Mouse (Mus musculus): ENCODE data around the gene Dr1. TPM values are rescaled to one million over a fixed set of nuclear protein-coding genes. Genes with fewer than 3 reads are reported as not detected.

Gene Dr1
- total and polyA plus RNA-seq, 2 experiments = 9.8 to 11.3 TPM

GRCm38 (mm10) chr5:108286957-108287356, 18.3 kb downstream of the Dr1 start:
- Histone ChIP-seq H3K9ac (ENCODE audit: low read depth, low read length) (no peak overlapping the region), H3K4me3 (ENCODE audit: insufficient read depth, low read depth, low read length) (no peak overlapping the region), H3K4me1 (ENCODE audit: control insufficient read depth, insufficient read depth, low read length) (no peaks in the 10 kb centered on the region), H3K79me2 (ENCODE audit: control insufficient read depth, insufficient read depth, low read length) (no peaks in the 10 kb centered on the region), H3K36me3 (ENCODE audit: control insufficient read depth, insufficient read depth, low read length) (no peaks in the 10 kb centered on the region), H3K27ac (replicated peaks; ENCODE audit: insufficient read depth, low read depth, low read length) (no peak overlapping the region), H3K27me3 (ENCODE audit: control insufficient read depth, insufficient read depth, low read length) (no peaks in the 10 kb centered on the region)
- TF ChIP-seq POLR2A (IDR thresholded peaks at IDR 0.05; ENCODE audit: extremely low read depth, insufficient read depth, low read length) (no peak), CTCF (IDR thresholded peaks at IDR 0.05; ENCODE audit: low read depth, low read length) (no peak)
- DNase-seq (ENCODE audit: extremely low read depth, low read depth, low spot score) = no peak
- WGBS = 68% methylated on average over 2 of the region's 2 CpGs

- DNase-seq (ENCODE audit: extremely low read depth, low read depth, low spot score) = no peak
- no peak overlapping the region for H3K27ac ChIP-seq (replicated peaks; ENCODE audit: insufficient read depth, low read depth, low read length)
- H3K4me3 ChIP-seq (ENCODE audit: insufficient read depth, low read depth, low read length) = no peak overlapping the region
- 78% methylated on average over 3 of the region's 3 CpGs for WGBS
- TF ChIP-seq CTCF (IDR thresholded peaks at IDR 0.05; ENCODE audit: low read depth, low read length) (no peak), POLR2A (IDR thresholded peaks at IDR 0.05; ENCODE audit: extremely low read depth, insufficient read depth, low read length) (no peak)
- H3K9ac ChIP-seq (ENCODE audit: low read depth, low read length) = no peak overlapping the region
- no peaks in the 10 kb centered on the region for H3K4me1 ChIP-seq (ENCODE audit: control insufficient read depth, insufficient read depth, low read length)
- H3K36me3 ChIP-seq (ENCODE audit: control insufficient read depth, insufficient read depth, low read length) = no peaks in the 10 kb centered on the region
- H3K79me2 ChIP-seq (ENCODE audit: control insufficient read depth, insufficient read depth, low read length) = no peaks in the 10 kb centered on the region
- no peaks in the 10 kb centered on the region for H3K27me3 ChIP-seq (ENCODE audit: control insufficient read depth, insufficient read depth, low read length)
Measured at GRCm38 (mm10) chr5:108301567-108301966, 32.9 kb downstream of the Dr1 start.

- peak; percentile 80 for DNase-seq (ENCODE audit: extremely low read depth, low read depth, low spot score)
- peaks cover 3% of the 10 kb centered on the region; the same call in 1 of the 2 replicates for H3K79me2 ChIP-seq (ENCODE audit: control insufficient read depth, insufficient read depth, low read length)
- H3K4me1 ChIP-seq (ENCODE audit: control insufficient read depth, insufficient read depth, low read length) = peaks cover 5% of the 10 kb centered on the region
- TF ChIP-seq POLR2A (IDR thresholded peaks at IDR 0.05; ENCODE audit: extremely low read depth, insufficient read depth, low read length) (peak; percentile 46), CTCF (IDR thresholded peaks at IDR 0.05; ENCODE audit: low read depth, low read length) (no peak)
- peak within 1 kb of the TSS; percentile 80 for H3K27ac ChIP-seq (replicated peaks; ENCODE audit: insufficient read depth, low read depth, low read length)
- peak within 1 kb of the TSS; percentile 88 for H3K9ac ChIP-seq (ENCODE audit: low read depth, low read length)
- H3K27me3 ChIP-seq (ENCODE audit: control insufficient read depth, insufficient read depth, low read length) = no peaks in the 10 kb centered on the region
- H3K36me3 ChIP-seq (ENCODE audit: control insufficient read depth, insufficient read depth, low read length) = peaks cover 5% of the 10 kb centered on the region; the same call in 1 of the 2 replicates
- under 1% methylated on average over 57 of the region's 57 CpGs for WGBS
- peak within 1 kb of the TSS; percentile 95 for H3K4me3 ChIP-seq (ENCODE audit: insufficient read depth, low read depth, low read length)
Measured at GRCm38 (mm10) chr5:108312224-108313064, 43.7 kb downstream of the Dr1 start, which contains the start of gene Pigg. Gene Pigg (plus strand): TSS chr5:108312609.

GRCm38 (mm10) chr5:108313065-108313860, 44.6 kb downstream of the Dr1 start:
- WGBS = 5% methylated on average over 16 of the region's 16 CpGs
- H3K9ac ChIP-seq (ENCODE audit: low read depth, low read length) = peak overlapping the region; percentile 88
- H3K27ac ChIP-seq (replicated peaks; ENCODE audit: insufficient read depth, low read depth, low read length) = no peak overlapping the region
- no peak for DNase-seq (ENCODE audit: extremely low read depth, low read depth, low spot score)
- peak overlapping the region; percentile 95 for H3K4me3 ChIP-seq (ENCODE audit: insufficient read depth, low read depth, low read length)
- H3K27me3 ChIP-seq (ENCODE audit: control insufficient read depth, insufficient read depth, low read length) = no peaks in the 10 kb centered on the region
- H3K4me1 ChIP-seq (ENCODE audit: control insufficient read depth, insufficient read depth, low read length) = peaks cover 5% of the 10 kb centered on the region
- H3K79me2 ChIP-seq (ENCODE audit: control insufficient read depth, insufficient read depth, low read length) = peaks cover 3% of the 10 kb centered on the region; the same call in 1 of the 2 replicates
- H3K36me3 ChIP-seq (ENCODE audit: control insufficient read depth, insufficient read depth, low read length) = peaks cover 8% of the 10 kb centered on the region; the same call in 1 of the 2 replicates
- TF ChIP-seq CTCF (IDR thresholded peaks at IDR 0.05; ENCODE audit: low read depth, low read length) (no peak), POLR2A (IDR thresholded peaks at IDR 0.05; ENCODE audit: extremely low read depth, insufficient read depth, low read length) (no peak)

Other genes starting within 250 kb of the Dr1 start
- gene Mtf2, start 203.2 kb upstream of the Dr1 start, total RNA-seq (2014; rRNA removed) = 8.2 and 9.8 TPM in 2 replicates
- gene Mtf2, start 203.2 kb upstream of the Dr1 start, polyA plus RNA-seq (2012; rRNA removed) = 3.1 and 4.3 TPM in 2 replicates
- 86.8 and 109 TPM in 2 replicates for gene Tmed5, start 136.3 kb upstream of the Dr1 start, total RNA-seq (2014; rRNA removed)
- gene Tmed5, start 136.3 kb upstream of the Dr1 start, polyA plus RNA-seq (2012; rRNA removed) = 104 and 106 TPM in 2 replicates
- gene Ccdc18, start 136.0 kb upstream of the Dr1 start, total RNA-seq (2014; rRNA removed) = 0.18 and 0.87 TPM in 2 replicates
- gene Ccdc18, start 136.0 kb upstream of the Dr1 start, polyA plus RNA-seq (2012; rRNA removed) = 0.06 TPM in 1 of 2 replicates, not detected in the other
- 10.8 and 11.7 TPM in 2 replicates for gene Pigg, start 43.7 kb downstream of the Dr1 start, total RNA-seq (2014; rRNA removed)
- 4.9 and 5.6 TPM in 2 replicates for gene Pigg, start 43.7 kb downstream of the Dr1 start, polyA plus RNA-seq (2012; rRNA removed)
- gene Gm42517, start 99.0 kb downstream of the Dr1 start, total RNA-seq (2014; rRNA removed) = not detected in 2 replicates
- gene Gm42517, start 99.0 kb downstream of the Dr1 start, polyA plus RNA-seq (2012; rRNA removed) = 0.06 TPM in 1 of 2 replicates, not detected in the other
- gene Pde6b, start 119.5 kb downstream of the Dr1 start, total RNA-seq (2014; rRNA removed) = not detected in 2 replicates
- gene Pde6b, start 119.5 kb downstream of the Dr1 start, polyA plus RNA-seq (2012; rRNA removed) = not detected in 2 replicates
- gene Atp5k, start 165.6 kb downstream of the Dr1 start, total RNA-seq (2014; rRNA removed) = 438 and 500 TPM in 2 replicates
- 65.2 and 73.2 TPM in 2 replicates for gene Atp5k, start 165.6 kb downstream of the Dr1 start, polyA plus RNA-seq (2012; rRNA removed)
- 1.9 and 3.0 TPM in 2 replicates for gene Mfsd7a, start 180.0 kb downstream of the Dr1 start, total RNA-seq (2014; rRNA removed)
- 2.6 and 4.7 TPM in 2 replicates for gene Mfsd7a, start 180.0 kb downstream of the Dr1 start, polyA plus RNA-seq (2012; rRNA removed)
- gene Pcgf3, start 192.3 kb downstream of the Dr1 start, total RNA-seq (2014; rRNA removed) = 11.4 and 13.3 TPM in 2 replicates
- gene Pcgf3, start 192.3 kb downstream of the Dr1 start, polyA plus RNA-seq (2012; rRNA removed) = 4.5 and 5.6 TPM in 2 replicates